Mouse (Mus musculus): ENCODE results near the gene Fbxl17.
A peak's percentile ranks its signal among the peaks of the same experiment; 100 is the strongest.

GRCm38 (mm10) chr17:63324039-63324438, 175.8 kb downstream of the Fbxl17 start:
- TF ChIP-seq POLR2A (IDR thresholded peaks at IDR 0.05; ENCODE audit: control insufficient read depth, low read depth, low read length) (no peak), CTCF (IDR thresholded peaks at IDR 0.05; ENCODE audit: control insufficient read depth, insufficient read depth, insufficient replicate concordance, low read depth, low read length) (peak; percentile 66; the same call in 1 of the 2 replicates)
